Mouse (Mus musculus) neural tube, embryonic 13.5 days (tissue): Measurements from ENCODE around the gene Gfra1. TPM values are rescaled to one million over a fixed set of nuclear protein-coding genes. Genes with fewer than 3 reads are reported as not detected.
A peak's percentile ranks its signal among the peaks of the same experiment; 100 is the strongest.

Experiments used
- ATAC-seq: fragments of 200-750 bp; cut with Nextera tagmentation; 2 replicates; pipeline ENCODE4 v1.8.0; 2017; ENCODE audit warnings: low read depth, mild to moderate bottlenecking, moderate TSS enrichment, moderate library complexity
- H3K27ac ChIP-seq: fragments of 300-500 bp; sonication (generic); replicated peaks from 2 replicates; pipeline ENCODE4 v1.5.1; 2015; ENCODE audit warnings: moderate library complexity, mild to moderate bottlenecking, inconsistent platforms
- H3K27me3 ChIP-seq: fragments of 300-500 bp; sonication (generic); 2 replicates; pipeline ENCODE4 v1.6.1; 2015; ENCODE audit warnings: mild to moderate bottlenecking, inconsistent platforms
- H3K36me3 ChIP-seq: fragments of 300-500 bp; sonication (generic); 2 replicates; pipeline ENCODE4 v1.6.1; 2015; ENCODE audit warnings: mild to moderate bottlenecking, inconsistent platforms
- H3K4me1 ChIP-seq: fragments of 300-500 bp; sonication (generic); replicated peaks from 2 replicates; pipeline ENCODE4 v1.6.1; 2015; ENCODE audit warnings: inconsistent platforms
- H3K4me2 ChIP-seq: fragments of 300-500 bp; sonication (generic); 2 replicates; pipeline ENCODE4 v1.6.1; 2015; ENCODE audit warnings: inconsistent platforms, mild to moderate bottlenecking, moderate library complexity
- H3K4me3 ChIP-seq: fragments of 300-500 bp; sonication (generic); 2 replicates; pipeline ENCODE4 v1.5.1; 2015; ENCODE audit warnings: mild to moderate bottlenecking, inconsistent platforms
- H3K9ac ChIP-seq: fragments of 300-500 bp; sonication (generic); 2 replicates; pipeline ENCODE4 v1.6.1; 2015; ENCODE audit warnings: moderate library complexity, mild to moderate bottlenecking, inconsistent platforms
- H3K9me3 ChIP-seq: fragments of 300-500 bp; sonication (generic); 2 replicates; pipeline ENCODE4 v1.6.1; 2016; ENCODE audit warnings: inconsistent platforms
- WGBS: fragments of 180-500 bp; shearing (Covaris S2); methylation state at CpG from one replicate; pipeline ENCODE4 v1.1.7; 2015; 5-methylcytosine and 5-hydroxymethylcytosine counted together
- polyA plus RNA-seq: library from polyadenylated mRNA; unstranded; fragments of >200 nt; fragmentation: Nextera tagmentation; extraction: Ambion mirVana; gene quantifications from 2 replicates; pipeline ENCODE4 v1.2.1, GENCODE M21; 2015

Gfra1 gene
- polyA plus RNA-seq, 1 experiment from 2014 or later, result 72.7 TPM

- Histone ChIP-seq H3K9me3 (no peaks in the 10 kb centered on the region), H3K4me1 (peaks cover 38% of the 10 kb centered on the region), H3K36me3 (no peaks in the 10 kb centered on the region), H3K4me3 (no peak overlapping the region), H3K27me3 (no peaks in the 10 kb centered on the region), H3K9ac (no peak overlapping the region), H3K4me2 (no peak overlapping the region), H3K27ac (peak overlapping the region; percentile 56)
- no peak for ATAC-seq
- 24% methylated on average over 7 of the region's 7 CpGs for WGBS
Measured at GRCm38 (mm10) chr19:58345137-58345536, 110.6 kb downstream of the Gfra1 start.

GRCm38 (mm10) chr19:58341351-58341750 lies 114.4 kb downstream of the Gfra1 start:
- Histone ChIP-seq H3K27ac (no peak overlapping the region), H3K27me3 (no peaks in the 10 kb centered on the region), H3K4me2 (no peak overlapping the region), H3K9ac (no peak overlapping the region), H3K36me3 (no peaks in the 10 kb centered on the region), H3K4me1 (peaks cover 43% of the 10 kb centered on the region), H3K9me3 (no peaks in the 10 kb centered on the region), H3K4me3 (no peak overlapping the region)
- ATAC-seq, result no peak
- 89% methylated on average over 4 of the region's 4 CpGs for WGBS

GRCm38 (mm10) chr19:58340221-58340620 lies 115.5 kb downstream of the Gfra1 start:
- WGBS, result 60% methylated on average over 8 of the region's 8 CpGs
- no peak overlapping the region for H3K9ac ChIP-seq
- H3K36me3 ChIP-seq, result no peaks in the 10 kb centered on the region
- H3K4me3 ChIP-seq, result no peak overlapping the region
- H3K27ac ChIP-seq, result peak overlapping the region; percentile 35
- peaks cover 47% of the 10 kb centered on the region for H3K4me1 ChIP-seq
- H3K27me3 ChIP-seq, result no peaks in the 10 kb centered on the region
- no peak for ATAC-seq
- no peak overlapping the region for H3K4me2 ChIP-seq
- H3K9me3 ChIP-seq, result no peaks in the 10 kb centered on the region

GRCm38 (mm10) chr19:58336802-58337201 lies 118.9 kb downstream of the Gfra1 start:
- ATAC-seq, result no peak

GRCm38 (mm10) chr19:58335585-58336530 lies 119.9 kb downstream of the Gfra1 start:
- H3K27ac ChIP-seq, result peak overlapping the region; percentile 65
- H3K4me3 ChIP-seq, result no peak overlapping the region
- H3K36me3 ChIP-seq, result no peaks in the 10 kb centered on the region
- no peaks in the 10 kb centered on the region for H3K27me3 ChIP-seq
- H3K9me3 ChIP-seq, result no peaks in the 10 kb centered on the region
- 15% methylated on average over 12 of the region's 12 CpGs for WGBS
- ATAC-seq, result no peak
- H3K4me2 ChIP-seq, result no peak overlapping the region
- no peak overlapping the region for H3K9ac ChIP-seq
- peaks cover 50% of the 10 kb centered on the region for H3K4me1 ChIP-seq

More at GRCm38 (mm10) chr19:58336802-58337201, 118.9 kb downstream of the Gfra1 start:
- H3K4me1 ChIP-seq, result peaks cover 50% of the 10 kb centered on the region
- no peak overlapping the region; the same call in 1 of the 2 replicates for H3K9ac ChIP-seq
- H3K27ac ChIP-seq, result no peak overlapping the region; the same call in 1 of the 2 replicates
- no peak overlapping the region for H3K4me2 ChIP-seq
- H3K36me3 ChIP-seq, result no peaks in the 10 kb centered on the region
- no peaks in the 10 kb centered on the region for H3K9me3 ChIP-seq
- no peaks in the 10 kb centered on the region for H3K27me3 ChIP-seq
- no peak overlapping the region for H3K4me3 ChIP-seq
- WGBS, result 40% methylated on average over 6 of the region's 6 CpGs

- no peak overlapping the region for H3K4me3 ChIP-seq
- H3K27ac ChIP-seq, result 0 out of 2 replicates have a peak overlapping the region, but pooled peaks have one; percentile 7
- 45% methylated on average over 5 of the region's 5 CpGs for WGBS
- no peaks in the 10 kb centered on the region for H3K36me3 ChIP-seq
- H3K27me3 ChIP-seq, result no peaks in the 10 kb centered on the region
- peaks cover 33% of the 10 kb centered on the region for H3K4me1 ChIP-seq
- no peak for ATAC-seq
- H3K4me2 ChIP-seq, result no peak overlapping the region
- H3K9me3 ChIP-seq, result no peaks in the 10 kb centered on the region
- H3K9ac ChIP-seq, result no peak overlapping the region
Measured at GRCm38 (mm10) chr19:58329305-58329704, 126.4 kb downstream of the Gfra1 start.

- no peak overlapping the region for H3K4me3 ChIP-seq
- no peak overlapping the region for H3K4me2 ChIP-seq
- ATAC-seq, result no peak
- no peaks in the 10 kb centered on the region for H3K27me3 ChIP-seq
- 0 out of 2 replicates have a peak overlapping the region, but pooled peaks have one; percentile 20 for H3K27ac ChIP-seq
- no peaks in the 10 kb centered on the region for H3K36me3 ChIP-seq
- H3K9me3 ChIP-seq, result no peaks in the 10 kb centered on the region
- WGBS, result 61% methylated on average over 5 of the region's 5 CpGs
- H3K9ac ChIP-seq, result no peak overlapping the region
- H3K4me1 ChIP-seq, result peaks cover 33% of the 10 kb centered on the region
Measured at GRCm38 (mm10) chr19:58328014-58328413, 127.7 kb downstream of the Gfra1 start.

GRCm38 (mm10) chr19:58316474-58316873 lies 139.2 kb downstream of the Gfra1 start:
- 0 out of 2 replicates have a peak, but pooled peaks cover 17% of the 10 kb centered on the region for H3K9me3 ChIP-seq
- H3K27me3 ChIP-seq, result no peaks in the 10 kb centered on the region
- no peak overlapping the region for H3K4me3 ChIP-seq
- H3K27ac ChIP-seq, result no peak overlapping the region
- no peak overlapping the region for H3K9ac ChIP-seq
- no peak for ATAC-seq
- peaks cover 25% of the 10 kb centered on the region for H3K36me3 ChIP-seq
- H3K4me1 ChIP-seq, result peaks cover 22% of the 10 kb centered on the region
- H3K4me2 ChIP-seq, result no peak overlapping the region
- 75% methylated on average over 5 of the region's 5 CpGs for WGBS

GRCm38 (mm10) chr19:58315681-58316080 lies 140.0 kb downstream of the Gfra1 start:
- Histone ChIP-seq H3K4me2 (no peak overlapping the region), H3K9me3 (0 out of 2 replicates have a peak, but pooled peaks cover 17% of the 10 kb centered on the region), H3K4me3 (no peak overlapping the region), H3K36me3 (peaks cover 25% of the 10 kb centered on the region), H3K4me1 (peaks cover 24% of the 10 kb centered on the region), H3K27me3 (no peaks in the 10 kb centered on the region), H3K9ac (no peak overlapping the region), H3K27ac (no peak overlapping the region)
- 94% methylated on average over 5 of the region's 5 CpGs for WGBS
- ATAC-seq, result no peak

GRCm38 (mm10) chr19:58314631-58315030 lies 141.1 kb downstream of the Gfra1 start:
- Histone ChIP-seq H3K4me3 (no peak overlapping the region), H3K9me3 (0 out of 2 replicates have a peak, but pooled peaks cover 17% of the 10 kb centered on the region), H3K27me3 (no peaks in the 10 kb centered on the region), H3K36me3 (peaks cover 25% of the 10 kb centered on the region), H3K4me1 (peaks cover 34% of the 10 kb centered on the region), H3K4me2 (no peak overlapping the region), H3K9ac (no peak overlapping the region), H3K27ac (no peak overlapping the region)
- 72% methylated on average over 5 of the region's 5 CpGs for WGBS
- ATAC-seq, result no peak

GRCm38 (mm10) chr19:58313785-58314184 lies 141.9 kb downstream of the Gfra1 start:
- Histone ChIP-seq H3K4me1 (peaks cover 39% of the 10 kb centered on the region), H3K4me2 (no peak overlapping the region), H3K27me3 (no peaks in the 10 kb centered on the region), H3K9me3 (0 out of 2 replicates have a peak, but pooled peaks cover 17% of the 10 kb centered on the region), H3K27ac (no peak overlapping the region), H3K36me3 (peaks cover 25% of the 10 kb centered on the region), H3K9ac (no peak overlapping the region), H3K4me3 (no peak overlapping the region)
- no peak for ATAC-seq
- 81% methylated on average over 2 of the region's 2 CpGs for WGBS

GRCm38 (mm10) chr19:58312492-58312891 lies 143.2 kb downstream of the Gfra1 start:
- H3K36me3 ChIP-seq, result peaks cover 25% of the 10 kb centered on the region
- ATAC-seq, result no peak
- no peaks in the 10 kb centered on the region for H3K27me3 ChIP-seq
- no peak overlapping the region for H3K9ac ChIP-seq
- H3K4me1 ChIP-seq, result peaks cover 38% of the 10 kb centered on the region
- WGBS, result 83% methylated on average over 2 of the region's 2 CpGs
- 0 out of 2 replicates have a peak, but pooled peaks cover 17% of the 10 kb centered on the region for H3K9me3 ChIP-seq
- H3K4me3 ChIP-seq, result no peak overlapping the region
- peak overlapping the region; percentile 64 for H3K27ac ChIP-seq
- no peak overlapping the region for H3K4me2 ChIP-seq
